Mouse (Mus musculus) kidney, postnatal 36 days (tissue): ENCODE results near the gene Impdh2.
A peak's percentile ranks its signal among the peaks of the same experiment; 100 is the strongest.

Experiments
- DNase-seq, 2 experiments: peaks; one replicate each; pipeline ENCODE4 v3.0.0; 2021 to 2022; ENCODE audit warnings: mixed read lengths in 2 of 2

The Impdh2 gene

DNA sequence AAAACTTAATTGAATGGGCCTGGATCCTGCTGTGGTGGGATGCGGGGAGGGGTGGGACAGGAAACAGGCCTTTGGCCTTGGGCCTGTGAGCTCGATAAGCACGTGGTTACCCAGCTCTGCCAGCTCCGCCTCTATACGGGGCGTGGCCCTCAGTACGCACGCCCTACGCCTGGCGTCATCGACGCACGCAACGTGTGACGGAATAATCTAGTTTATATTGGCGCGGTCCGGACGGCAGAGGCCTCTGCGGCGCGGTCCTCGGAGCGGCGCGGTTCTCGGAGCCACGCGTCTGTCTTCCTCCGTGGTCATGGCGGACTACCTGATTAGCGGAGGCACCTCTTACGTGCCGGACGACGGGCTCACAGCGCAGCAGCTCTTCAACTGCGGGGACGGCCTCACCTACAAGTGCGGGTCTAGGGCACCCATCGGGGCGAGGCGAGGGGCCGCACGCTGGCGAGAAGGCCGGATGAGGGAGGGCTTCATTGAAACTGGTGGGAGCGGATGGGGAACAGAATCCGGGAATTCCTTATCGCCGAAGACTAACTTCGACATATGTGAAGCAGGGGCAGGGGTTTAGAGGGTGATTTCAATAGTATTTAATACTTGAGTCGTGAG is at the start of gene Impdh2:
Impdh2 (plus strand) TSS at position 60 of the 615 bp plus-strand sequence.
- peak; percentile 97 for DNase-seq

DNA sequence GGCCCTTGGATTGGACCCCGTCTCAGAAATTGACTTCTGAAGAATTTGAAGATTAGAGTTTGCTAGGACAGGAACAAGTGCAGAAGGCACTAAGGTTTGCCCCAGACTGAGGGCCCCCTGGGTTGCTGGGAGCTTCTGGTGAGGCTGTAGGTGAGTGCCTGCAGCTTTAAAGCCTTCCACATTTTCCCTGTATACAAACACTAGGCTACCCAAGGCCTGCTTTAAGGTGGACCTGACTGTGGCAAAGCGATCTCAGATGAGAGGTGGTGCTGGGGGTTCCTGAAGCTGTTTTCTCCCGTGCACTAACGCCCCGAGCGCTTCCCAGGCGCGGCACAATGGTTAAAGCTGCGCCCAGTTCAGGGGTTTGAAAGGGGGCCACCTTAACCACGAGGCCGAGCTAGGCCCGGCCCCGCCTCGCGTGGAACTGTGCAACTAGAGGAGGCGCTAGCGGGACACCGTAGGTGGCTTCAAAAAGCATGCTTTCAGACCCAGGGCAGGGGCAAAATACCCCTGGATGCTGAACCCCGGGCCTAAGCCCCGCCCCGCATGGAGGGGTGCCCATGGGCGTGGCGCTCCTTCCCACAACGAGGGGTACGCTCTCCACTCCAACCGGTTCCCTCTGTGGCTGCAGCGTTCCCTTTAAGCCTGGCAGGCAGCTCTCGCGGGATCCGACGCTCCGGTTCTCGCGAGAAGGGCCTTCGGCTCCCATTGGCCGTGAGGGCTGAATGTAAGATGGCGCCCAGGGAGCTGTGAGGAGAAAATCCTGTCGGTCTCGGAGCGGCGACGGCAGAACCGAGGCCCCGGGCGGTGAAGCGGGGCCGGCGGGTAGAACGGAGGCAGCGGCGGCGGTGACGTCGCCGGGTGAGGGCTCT is 43.5 kb upstream of the Impdh2 start, which contains the start of gene Qrich1:
Qrich1 (plus strand) TSS at position 427 of the 872 bp plus-strand sequence.
- peak; percentile 96 for DNase-seq

DNA sequence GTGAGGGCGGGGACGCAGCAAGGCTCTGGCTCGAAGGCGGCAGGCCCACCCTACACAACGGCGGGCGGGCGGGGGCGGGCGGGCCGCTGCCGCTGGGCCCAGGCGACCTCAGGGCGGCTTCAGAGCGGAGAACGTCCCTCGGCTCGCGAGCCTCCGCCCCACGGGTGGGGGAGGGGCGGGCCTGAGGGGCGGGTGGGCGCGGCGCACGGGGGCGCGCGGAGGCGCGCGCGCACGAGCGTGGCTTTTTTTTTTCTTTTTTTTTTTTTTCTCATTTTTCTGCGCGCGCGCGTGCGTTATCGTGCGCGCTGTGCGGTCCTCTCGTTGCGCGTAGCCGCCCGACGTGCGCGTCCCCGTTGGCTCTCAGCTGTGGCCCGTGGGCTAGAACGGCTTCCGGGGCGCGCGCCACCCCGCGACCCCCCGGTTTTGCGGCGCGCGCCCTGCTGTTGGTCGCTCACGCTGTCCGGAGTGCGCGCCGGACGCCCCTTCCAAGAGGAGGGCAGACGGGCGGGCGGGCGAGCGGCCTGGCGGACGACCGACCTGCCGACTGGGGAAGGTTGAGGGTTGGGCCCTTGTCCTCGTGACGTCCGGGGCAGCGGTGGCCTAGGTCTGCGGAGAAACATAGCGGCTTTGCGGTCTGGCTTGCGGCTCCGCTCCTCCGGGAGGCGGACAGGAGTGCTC is 42.7 kb upstream of the Impdh2 start:
- peak; percentile 87 to 92 for DNase-seq

DNA sequence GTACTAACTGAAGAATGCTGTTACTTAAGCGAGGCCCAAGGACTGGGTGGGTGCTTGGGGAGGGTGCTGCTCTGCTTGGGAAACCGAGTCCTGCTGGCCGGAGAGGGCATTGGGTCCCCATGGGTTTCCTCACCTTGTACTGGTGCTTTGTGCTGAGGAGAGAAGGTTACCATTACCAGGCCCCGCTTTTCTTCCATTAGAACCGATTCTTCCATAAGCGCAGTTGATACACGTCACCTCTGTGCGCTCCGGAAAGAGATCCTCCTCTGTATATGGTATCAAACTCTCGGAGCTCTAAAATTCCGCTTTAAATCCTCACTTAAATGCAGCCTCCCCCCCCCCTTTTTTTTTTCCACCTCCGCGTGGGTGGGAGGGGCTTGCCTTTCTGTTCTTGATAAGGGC is 42.2 kb upstream of the Impdh2 start:
- DNase-seq, result no peak

DNA sequence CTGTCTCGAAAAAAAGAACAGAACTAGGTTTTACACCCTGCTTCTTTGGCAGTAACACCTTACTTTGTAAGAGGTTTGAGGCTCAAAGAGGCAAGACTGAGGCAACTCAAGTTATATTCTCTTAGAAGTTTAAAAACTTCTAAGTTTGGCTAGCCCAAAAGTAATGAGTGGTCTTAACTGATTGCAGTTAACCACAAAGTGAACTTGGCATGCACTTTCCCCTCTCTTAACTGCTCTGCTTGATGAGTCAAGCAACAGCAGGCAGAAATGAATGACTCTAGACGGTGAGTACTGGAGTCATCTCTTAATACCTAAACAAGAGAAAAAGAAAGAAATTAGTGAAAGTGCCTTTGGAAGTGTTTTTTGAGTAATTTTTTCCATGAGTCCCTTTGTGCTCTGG is 38.5 kb upstream of the Impdh2 start:
- no peak for DNase-seq

DNA sequence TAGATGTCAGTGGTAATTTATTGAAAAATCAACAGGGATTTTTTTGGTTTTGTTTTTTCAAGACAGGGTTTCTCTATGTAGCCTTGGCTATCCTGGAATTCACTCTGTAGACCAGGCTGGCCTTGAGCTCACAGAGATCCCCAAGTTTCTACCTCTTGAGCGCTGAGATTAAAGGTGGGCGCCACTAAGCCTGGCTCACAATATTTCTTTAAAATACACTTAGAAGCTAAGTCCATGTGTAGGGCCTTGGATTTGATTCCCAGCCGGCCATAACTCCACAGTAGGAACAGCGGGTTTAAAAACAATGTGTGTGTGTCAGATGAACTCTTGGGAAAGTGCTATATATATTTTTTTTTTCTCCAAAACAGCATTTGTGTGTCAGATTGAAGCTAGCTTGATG is 36.7 kb upstream of the Impdh2 start:
- no peak for DNase-seq

DNA sequence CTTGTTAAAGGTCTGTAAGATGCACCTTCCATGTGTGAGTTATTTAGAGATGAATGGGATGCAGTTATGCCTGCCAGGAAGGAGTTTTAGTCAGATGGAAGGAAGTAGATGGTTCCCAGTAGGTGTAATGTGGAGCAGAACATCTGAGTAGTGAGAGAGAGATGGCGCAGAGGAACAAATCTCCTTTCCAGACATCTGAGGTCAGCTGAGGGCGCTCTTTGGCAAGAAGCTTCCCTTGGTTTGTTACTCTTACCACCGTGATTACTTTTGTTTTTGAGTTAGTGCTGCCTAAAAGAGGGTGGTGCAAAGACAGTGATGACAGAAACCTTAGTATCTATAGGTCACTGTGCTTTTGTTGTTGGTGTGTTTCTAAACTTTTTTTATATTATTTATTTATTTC is 34.7 kb upstream of the Impdh2 start:
- no peak for DNase-seq

DNA sequence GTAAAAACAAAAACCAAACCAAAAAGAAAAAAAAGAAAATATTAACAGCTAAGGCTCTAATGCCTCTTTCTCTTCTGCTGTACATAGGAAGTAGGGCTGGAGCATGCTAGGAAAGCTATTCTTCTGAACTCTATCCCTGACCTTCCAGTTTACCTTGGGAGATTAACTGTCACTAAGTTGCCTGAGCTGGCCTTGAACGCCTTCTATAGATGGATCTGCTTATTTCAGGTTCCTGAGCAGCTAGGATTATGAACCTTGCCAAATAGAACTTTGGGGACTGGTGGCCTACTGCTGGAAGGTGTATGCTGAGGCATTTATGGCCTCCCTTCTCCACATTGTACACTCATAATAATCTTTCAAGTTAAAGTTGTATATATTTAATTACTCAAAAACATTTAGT is 29.1 kb upstream of the Impdh2 start:
- DNase-seq, result no peak

DNA sequence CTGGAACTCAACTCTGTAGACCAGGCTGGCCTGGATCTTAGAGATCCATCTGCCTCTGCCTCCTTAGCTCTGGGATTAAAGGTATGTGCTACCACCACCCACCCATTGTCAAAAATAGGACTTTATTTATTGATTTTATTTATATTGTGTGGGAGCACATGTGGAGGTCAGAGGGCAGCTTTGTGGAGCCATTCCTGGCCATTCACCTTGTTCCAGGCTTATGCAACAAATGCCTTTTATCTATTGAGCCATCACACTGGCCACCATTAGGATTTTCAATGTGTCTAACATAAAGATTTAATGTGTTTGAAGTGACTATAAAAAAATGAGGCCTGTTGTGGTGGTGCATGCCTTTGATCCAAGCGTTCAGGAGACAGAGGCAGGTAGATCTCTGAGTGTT is 28.6 kb upstream of the Impdh2 start:
- DNase-seq, result no peak

DNA sequence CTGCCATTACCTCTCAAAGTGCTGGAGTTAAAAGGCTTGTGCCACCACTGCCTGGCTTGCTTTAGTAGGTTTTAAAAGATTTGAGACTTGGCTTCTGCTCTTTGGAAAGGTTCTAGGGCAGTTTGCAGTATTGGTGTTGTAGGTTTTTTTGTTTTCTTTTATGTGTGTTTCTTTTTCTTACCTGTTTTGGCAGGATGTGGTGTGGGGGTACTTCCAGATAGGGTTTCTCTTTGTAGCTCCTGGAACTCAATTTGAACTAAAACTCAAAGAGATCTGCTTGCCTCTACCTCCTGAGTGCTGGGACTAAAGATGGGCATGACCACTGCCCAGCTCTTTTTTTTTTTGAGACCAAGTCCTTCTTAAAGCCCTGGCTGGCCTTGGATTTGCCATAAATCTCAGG is 19.2 kb upstream of the Impdh2 start:
- DNase-seq, result no peak

DNA sequence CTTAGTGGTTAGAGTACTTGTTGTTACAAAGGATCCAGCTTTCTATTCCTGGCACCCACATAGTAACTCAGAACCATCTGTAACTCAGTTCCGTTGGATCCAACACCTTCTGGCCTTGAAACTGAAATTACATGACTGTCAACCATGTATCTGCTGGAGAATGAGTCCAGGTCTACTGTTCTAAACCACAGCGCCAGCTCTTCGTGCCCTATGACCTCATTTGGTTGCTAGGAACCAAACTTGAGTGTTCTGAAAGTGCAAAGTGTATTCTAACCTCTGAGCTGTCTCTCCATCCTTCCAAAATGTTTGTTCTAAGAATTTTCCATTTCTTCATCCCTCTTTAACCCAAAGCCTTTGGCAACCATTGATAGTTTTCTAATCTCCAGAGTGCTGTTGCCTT is 14.1 kb upstream of the Impdh2 start:
- DNase-seq, result peak in 1 of 2 experiments; percentile 12

DNA sequence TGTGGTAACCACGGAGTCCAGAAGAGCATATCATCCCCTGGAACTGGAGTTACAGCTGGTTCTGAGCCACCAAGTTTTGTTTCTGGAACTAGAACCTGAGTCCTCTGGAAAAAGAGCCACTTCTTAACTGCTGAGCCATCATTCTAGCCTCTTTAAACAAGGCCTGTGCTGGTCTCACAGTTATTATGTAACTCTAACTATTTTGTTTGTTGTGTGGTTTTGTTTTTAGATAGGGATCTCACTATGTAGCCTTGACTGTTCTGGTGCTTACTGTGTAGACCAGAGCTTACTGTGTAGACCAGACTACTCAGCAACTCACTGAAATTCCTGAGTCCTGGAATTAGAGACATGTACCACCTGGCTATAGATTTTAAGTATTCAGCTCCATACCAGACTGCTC is 13.2 kb upstream of the Impdh2 start:
- DNase-seq, result no peak

DNA sequence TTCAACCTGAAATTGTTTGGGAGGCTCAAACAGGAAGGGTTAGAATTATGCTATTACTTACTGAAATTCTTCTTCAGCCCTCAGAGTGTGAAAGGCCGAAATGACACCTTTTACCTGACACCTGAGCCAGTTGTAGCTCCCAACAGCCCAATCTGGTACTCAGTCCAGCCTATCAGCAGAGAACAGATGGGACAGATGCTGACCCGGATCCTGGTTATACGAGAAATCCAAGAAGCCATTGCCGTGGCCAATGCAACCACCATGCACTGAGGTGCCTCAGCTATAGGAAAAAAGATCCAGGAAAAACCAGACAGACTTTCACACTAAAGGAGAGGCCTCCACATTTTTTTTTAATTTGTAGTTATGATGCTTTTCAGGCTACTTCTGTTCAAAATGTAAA is 917 bp upstream of the Impdh2 start:
- no peak for DNase-seq

DNA sequence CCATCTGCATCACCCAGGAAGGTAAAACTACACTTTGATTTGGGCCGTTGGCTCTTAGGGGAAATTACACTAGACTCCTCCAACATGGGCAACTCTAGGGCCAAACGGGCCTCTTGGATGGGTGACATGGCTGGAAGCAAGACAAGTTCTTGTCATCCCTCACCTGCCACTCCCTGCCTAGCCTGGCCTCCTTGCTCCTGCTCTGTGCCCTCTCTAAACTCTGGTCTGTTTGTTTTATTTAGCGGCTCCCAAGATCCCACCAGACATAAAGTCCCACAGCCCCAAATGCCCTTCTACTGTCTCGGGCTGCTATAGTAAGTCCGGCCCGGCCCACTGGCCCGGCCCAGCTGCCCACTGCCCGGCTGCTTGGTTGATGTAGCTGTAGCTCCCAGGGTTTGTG is 3.6 kb downstream of the Impdh2 start:
- DNase-seq, result no peak

DNA sequence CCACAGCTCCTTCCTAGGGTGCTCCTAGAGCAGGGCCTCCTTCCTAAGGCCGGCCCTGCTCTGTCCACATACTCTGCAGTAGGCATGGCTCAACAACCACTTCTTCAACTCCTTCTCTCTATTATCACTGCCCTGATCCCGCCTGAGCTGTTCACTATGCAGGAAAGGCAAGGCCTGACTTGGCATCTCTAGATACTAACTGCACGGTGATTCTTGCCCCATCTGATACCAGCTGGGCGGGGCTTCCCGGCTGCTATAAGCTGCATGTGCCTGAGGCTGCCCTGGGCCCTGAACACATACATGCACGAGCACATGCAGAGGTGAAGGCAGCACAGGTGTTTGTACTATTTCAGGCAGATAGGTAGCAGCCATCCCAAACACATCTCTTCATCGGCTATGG is 4.0 kb downstream of the Impdh2 start:
- DNase-seq, result no peak

DNA sequence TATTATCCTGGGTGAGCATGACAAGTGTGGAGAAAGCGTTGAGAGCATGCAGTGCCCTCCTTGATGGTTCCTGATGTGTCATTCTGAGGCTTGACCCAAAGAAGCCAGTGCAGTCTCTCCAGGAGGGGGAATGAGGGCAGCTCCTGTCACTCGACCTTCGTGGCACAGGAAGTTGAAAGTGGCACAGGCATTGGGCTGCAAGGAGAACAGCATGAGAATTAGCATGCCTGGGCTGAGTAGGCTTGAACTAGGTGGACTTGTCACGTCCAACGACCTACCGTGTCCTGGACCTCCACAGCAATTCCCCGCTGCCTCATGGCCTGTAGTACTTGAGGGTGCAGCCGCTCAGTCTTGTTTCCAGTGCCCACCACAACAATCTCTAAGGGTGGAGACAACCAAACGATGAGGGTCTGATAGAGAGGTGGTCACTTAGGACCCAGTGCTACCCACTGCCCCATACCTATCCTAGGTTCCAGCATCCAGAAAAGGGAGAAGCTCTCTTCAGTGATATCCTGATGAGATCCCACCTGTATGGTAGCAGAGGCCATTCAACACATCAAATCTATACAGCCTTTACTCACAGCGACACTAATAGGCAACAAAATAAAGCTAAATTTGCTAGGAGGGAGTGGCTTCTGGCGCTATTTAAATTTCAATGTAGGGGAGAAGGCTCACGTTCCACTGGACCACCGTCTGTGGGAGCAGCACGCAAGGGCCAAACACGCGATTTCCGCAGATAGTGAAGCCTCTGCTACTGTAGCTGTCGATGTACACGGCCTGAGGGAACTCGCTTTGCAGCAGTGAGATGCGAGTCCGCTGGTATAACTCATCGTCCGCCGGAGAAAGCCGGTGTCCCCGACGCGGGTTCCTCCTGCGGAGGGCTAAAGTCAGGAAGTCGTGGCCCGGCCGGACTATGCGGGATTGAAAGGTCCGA is 6.1 kb downstream of the Impdh2 start:
- DNase-seq, result no peak

DNA sequence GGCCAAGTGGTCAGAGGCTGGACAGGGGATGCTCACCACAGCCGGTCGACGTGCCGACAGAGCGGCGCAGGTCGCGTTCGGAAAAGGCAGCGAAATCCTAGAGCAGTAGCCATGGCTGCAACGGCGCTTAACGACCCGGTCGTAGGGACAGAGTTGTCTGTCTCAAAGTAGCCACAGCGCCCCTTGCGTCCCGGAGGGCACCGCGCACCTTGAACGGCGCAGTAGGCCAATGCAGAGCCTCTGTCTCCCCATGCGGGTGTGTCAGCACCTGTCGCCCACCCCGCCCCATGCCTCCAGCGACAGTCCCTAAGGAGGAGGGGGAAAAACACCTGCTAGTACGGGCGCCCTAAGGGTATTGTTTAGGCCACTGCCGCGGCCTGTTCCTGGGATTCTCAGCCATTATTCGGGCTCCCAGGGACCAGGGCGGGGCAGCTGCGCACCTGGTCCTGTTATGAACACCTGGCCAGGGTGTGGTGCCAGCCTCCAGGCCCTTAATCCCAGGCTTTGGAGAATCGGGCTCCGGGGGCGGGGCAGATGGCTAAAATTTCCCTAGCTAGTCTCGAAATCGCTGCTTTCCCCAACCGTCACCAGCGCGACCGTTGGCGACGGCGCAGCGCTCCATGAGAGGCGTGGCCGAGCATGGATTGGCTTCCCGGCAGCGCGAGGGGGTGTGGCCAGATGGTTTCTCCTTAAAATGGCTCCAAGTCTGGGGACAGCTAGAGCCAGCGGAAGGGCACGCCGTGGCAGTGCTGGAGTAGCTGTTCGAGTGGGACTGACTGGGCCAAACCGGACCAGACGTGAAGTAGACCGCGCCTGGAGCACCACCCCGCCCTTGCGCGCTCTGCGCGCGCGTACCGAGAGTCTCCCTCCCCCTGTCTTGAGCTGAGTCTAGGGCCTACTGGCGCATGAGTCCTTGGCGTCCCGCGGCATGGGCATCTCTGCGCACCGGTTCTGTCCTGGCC is 7.0 kb downstream of the Impdh2 start, which contains the start of gene Ndufaf3:
Ndufaf3 (minus strand) TSS at position 620 of the 962 bp plus-strand sequence.
- peak; percentile 98 for DNase-seq

DNA sequence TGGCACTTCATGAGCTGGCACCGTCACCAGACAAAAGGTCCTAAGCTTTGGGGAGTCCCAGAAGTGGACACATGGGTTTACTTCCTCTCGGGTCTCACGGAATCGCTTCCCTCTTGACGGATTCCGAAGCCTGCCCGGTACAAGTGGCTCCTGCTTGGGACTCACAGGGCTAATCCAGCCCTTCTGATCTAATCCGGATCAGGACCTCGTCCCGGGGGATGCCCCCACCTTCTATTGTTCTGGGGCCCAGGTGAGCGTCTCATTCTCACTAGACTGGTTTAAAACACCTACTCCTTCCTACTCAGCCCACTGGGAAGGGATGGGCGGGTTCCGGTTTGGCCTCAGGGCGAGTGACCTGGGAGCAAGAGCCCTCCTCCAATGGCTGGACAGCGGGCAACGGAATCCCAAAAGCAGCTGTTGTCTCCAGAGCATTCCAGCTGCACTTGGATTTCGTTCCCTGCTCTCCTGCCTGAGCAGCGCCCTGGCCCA is 7.9 kb downstream of the Impdh2 start:
- peak in 1 of 2 experiments; percentile 54 for DNase-seq

DNA sequence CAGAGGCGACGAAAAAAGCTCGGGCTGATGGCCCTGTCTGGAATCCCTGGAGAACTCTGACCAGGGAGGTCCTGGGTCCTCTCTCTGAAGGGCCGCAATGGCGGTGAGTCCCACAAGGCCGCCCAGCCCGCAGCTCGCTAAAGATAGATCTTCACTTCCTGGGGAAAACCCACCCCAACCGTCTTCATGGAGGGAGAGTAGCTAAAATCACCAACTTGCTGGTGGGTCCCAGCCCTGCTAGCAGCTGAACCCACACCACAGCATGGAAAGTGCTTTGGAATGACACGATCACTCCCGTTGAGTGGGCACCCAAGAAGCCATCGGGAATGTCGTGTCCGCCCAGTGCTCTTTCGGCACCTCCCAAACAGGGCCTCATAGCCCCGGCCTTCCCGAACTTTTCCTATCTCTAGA is 8.4 kb downstream of the Impdh2 start:
- DNase-seq, result no peak

DNA sequence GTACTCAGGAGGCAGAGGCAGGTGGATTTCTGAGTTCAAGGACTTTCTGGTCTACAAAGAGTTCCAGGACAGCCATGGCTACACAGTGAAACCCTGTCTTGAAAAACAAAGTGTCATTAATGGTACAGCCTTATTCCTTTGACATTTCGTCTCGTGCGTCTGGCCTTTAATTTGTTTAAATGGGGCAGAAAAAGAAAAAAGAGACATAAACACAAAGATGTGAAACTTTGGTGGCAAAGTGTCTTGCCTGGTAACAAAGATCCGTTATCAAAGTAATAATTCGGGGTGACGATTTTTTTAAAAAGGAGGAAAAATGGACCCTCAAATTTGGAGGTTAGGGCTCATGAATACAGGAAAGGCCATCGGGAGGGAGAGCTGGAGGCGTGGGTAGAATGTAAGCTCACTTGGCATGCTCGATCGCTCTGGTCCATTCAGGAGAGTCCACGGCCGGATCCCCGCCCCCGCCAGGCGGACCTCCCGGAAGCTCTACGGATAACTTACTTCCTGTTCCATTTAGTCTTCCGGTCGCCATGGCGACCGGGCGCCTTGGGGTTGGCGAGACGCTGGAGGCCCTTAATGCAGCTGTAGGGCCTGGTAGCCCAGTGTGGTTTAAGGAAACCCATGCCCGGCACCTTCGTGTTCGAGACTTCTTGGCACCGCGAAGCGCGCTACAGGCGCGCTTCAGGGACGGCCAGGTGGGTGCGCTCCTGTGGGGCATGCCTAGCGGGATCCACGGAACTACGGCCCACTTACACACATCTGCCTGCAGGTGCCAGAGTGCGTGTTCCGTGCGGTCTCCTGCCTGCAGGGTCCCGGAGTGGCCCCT is 9.5 kb downstream of the Impdh2 start, which contains the start of gene Dalrd3:
Dalrd3 (plus strand) TSS at position 506 of the 826 bp plus-strand sequence.
- DNase-seq, result peak; percentile 96 to 98
